Mouse (Mus musculus): ENCODE measurements around the gene Ccdc60. TPM values are rescaled to one million over a fixed set of nuclear protein-coding genes. Genes with fewer than 3 reads are reported as not detected.

The Ccdc60 gene
- total RNA-seq (2014; rRNA removed; ENCODE audit: low replicate concordance) (not detected in 2 replicates), polyA plus RNA-seq (2015; fragmentation: Nextera tagmentation; extraction: Ambion mirVana) (0.11 and 0.16 TPM in 2 replicates)

DNA sequence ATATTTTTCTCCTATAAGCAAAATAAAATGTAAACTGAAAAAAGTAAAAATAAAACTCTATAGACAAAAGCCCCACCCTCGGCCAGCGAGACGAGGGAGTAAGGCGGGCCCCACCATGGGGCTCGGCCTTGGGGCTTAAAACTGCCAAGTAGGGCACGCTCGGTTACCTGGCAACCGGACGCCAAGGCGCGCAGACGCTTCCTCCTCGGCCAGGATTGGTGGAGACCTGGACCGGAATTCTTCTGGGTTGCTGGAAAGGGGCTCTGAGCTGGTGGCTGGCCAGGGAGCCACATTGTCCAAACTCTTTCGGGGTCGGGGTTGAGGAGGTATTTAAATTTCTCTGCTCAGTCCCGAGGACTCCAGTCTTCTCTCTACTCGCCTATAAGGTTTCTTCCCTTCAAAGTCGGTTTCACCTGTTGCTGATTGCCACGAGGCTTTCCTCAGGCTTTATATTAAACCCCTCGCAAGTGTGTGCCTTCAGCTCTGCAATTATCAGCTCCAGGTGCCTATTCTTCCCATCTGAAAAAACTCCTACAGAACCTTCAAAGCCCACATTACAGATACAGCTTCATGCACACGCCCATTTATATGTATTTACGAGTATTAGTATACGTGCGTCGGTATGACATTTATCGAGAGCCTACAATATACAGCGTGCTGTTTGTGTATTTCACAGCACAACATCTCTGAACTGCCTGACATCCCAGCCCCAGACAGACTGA, at the start of gene Ccdc60:
TSS of gene Ccdc60 (minus strand) at position 137 of the 722 bp plus-strand sequence.
- no peak for DNase-seq (ENCODE audit: low spot score)
- 0 out of 2 replicates have a peak, but pooled peaks have one; percentile 44 for ATAC-seq (ENCODE audit: insufficient read depth, low read depth)
- 8% methylated on average over 28 of the region's 28 CpGs for WGBS
- H3K27me3 ChIP-seq (ENCODE audit: control insufficient read depth, insufficient read depth, low read length): no peaks in the 10 kb centered on the region
- no peaks in the 10 kb centered on the region for H3K9me3 ChIP-seq (replicated peaks; ENCODE audit: control insufficient read depth, low read length)
- H3K4me2 ChIP-seq (ENCODE audit: low read depth, low read length): peak within 1 kb of the TSS; percentile 31
- TF ChIP-seq CTCF (IDR thresholded peaks at IDR 0.05; ENCODE audit: low read depth) (no peak), EP300 (IDR thresholded peaks at IDR 0.05; ENCODE audit: low read depth) (no peak)
- H3K36me3 ChIP-seq (replicated peaks; ENCODE audit: control insufficient read depth, insufficient read depth, low read length): no peaks in the 10 kb centered on the region
- H3K27ac ChIP-seq (ENCODE audit: low read depth): no peak within 1 kb of the TSS
- no peak within 1 kb of the TSS for H3K9ac ChIP-seq (replicated peaks; ENCODE audit: low read depth, low read length)
- no peaks in the 10 kb centered on the region for H3K4me1 ChIP-seq (ENCODE audit: control insufficient read depth, insufficient read depth)
- peak within 1 kb of the TSS; percentile 6; the same call in 1 of the 2 replicates for H3K4me3 ChIP-seq (ENCODE audit: low read depth, low read length)

- H3K27ac ChIP-seq (ENCODE audit: low read depth): no peak overlapping the region
- H3K9ac ChIP-seq (replicated peaks; ENCODE audit: low read depth, low read length): no peak overlapping the region
- H3K4me2 ChIP-seq (ENCODE audit: low read depth, low read length): no peak overlapping the region
- TF ChIP-seq CTCF (IDR thresholded peaks at IDR 0.05; ENCODE audit: low read depth) (no peak), EP300 (IDR thresholded peaks at IDR 0.05; ENCODE audit: low read depth) (no peak)
- H3K36me3 ChIP-seq (replicated peaks; ENCODE audit: control insufficient read depth, insufficient read depth, low read length): no peaks in the 10 kb centered on the region
- no peaks in the 10 kb centered on the region for H3K4me1 ChIP-seq (ENCODE audit: control insufficient read depth, insufficient read depth)
- ATAC-seq (ENCODE audit: insufficient read depth, low read depth): no peak
- H3K27me3 ChIP-seq (ENCODE audit: control insufficient read depth, insufficient read depth, low read length): no peaks in the 10 kb centered on the region
- DNase-seq (ENCODE audit: low spot score): no peak
- no peak overlapping the region for H3K4me3 ChIP-seq (ENCODE audit: low read depth, low read length)
- 0 out of 2 replicates have a peak, but pooled peaks cover 4% of the 10 kb centered on the region for H3K9me3 ChIP-seq (replicated peaks; ENCODE audit: control insufficient read depth, low read length)
These were observed 47.4 kb upstream of the Ccdc60 start for GRCm38 (mm10) chr5:116336191-116336590.

- H3K9ac ChIP-seq (replicated peaks; ENCODE audit: low read depth, low read length): no peak overlapping the region
- no peak overlapping the region for H3K4me2 ChIP-seq (ENCODE audit: low read depth, low read length)
- TF ChIP-seq EP300 (IDR thresholded peaks at IDR 0.05; ENCODE audit: low read depth) (no peak), CTCF (IDR thresholded peaks at IDR 0.05; ENCODE audit: low read depth) (no peak)
- H3K4me1 ChIP-seq (ENCODE audit: control insufficient read depth, insufficient read depth): no peaks in the 10 kb centered on the region
- H3K27ac ChIP-seq (ENCODE audit: low read depth): no peak overlapping the region
- DNase-seq (ENCODE audit: low spot score) (no peak), ATAC-seq (ENCODE audit: insufficient read depth, low read depth) (no peak)
- no peaks in the 10 kb centered on the region for H3K36me3 ChIP-seq (replicated peaks; ENCODE audit: control insufficient read depth, insufficient read depth, low read length)
- H3K9me3 ChIP-seq (replicated peaks; ENCODE audit: control insufficient read depth, low read length): 0 out of 2 replicates have a peak, but pooled peaks cover 4% of the 10 kb centered on the region
- no peak overlapping the region for H3K4me3 ChIP-seq (ENCODE audit: low read depth, low read length)
- WGBS: 82% methylated on average over 4 of the region's 4 CpGs
- no peaks in the 10 kb centered on the region for H3K27me3 ChIP-seq (ENCODE audit: control insufficient read depth, insufficient read depth, low read length)
These were observed 40.1 kb upstream of the Ccdc60 start for GRCm38 (mm10) chr5:116328911-116329310.

GRCm38 (mm10) chr5:116323401-116323800, 34.6 kb upstream of the Ccdc60 start:
- Histone ChIP-seq H3K4me3 (ENCODE audit: low read depth, low read length) (no peak overlapping the region), H3K27ac (ENCODE audit: low read depth) (no peak overlapping the region), H3K9me3 (replicated peaks; ENCODE audit: control insufficient read depth, low read length) (no peaks in the 10 kb centered on the region), H3K27me3 (ENCODE audit: control insufficient read depth, insufficient read depth, low read length) (no peaks in the 10 kb centered on the region), H3K9ac (replicated peaks; ENCODE audit: low read depth, low read length) (no peak overlapping the region), H3K4me2 (ENCODE audit: low read depth, low read length) (no peak overlapping the region), H3K4me1 (ENCODE audit: control insufficient read depth, insufficient read depth) (no peaks in the 10 kb centered on the region), H3K36me3 (replicated peaks; ENCODE audit: control insufficient read depth, insufficient read depth, low read length) (no peaks in the 10 kb centered on the region)
- TF ChIP-seq EP300 (IDR thresholded peaks at IDR 0.05; ENCODE audit: low read depth) (no peak), CTCF (IDR thresholded peaks at IDR 0.05; ENCODE audit: low read depth) (no peak)
- DNase-seq (ENCODE audit: low spot score) (no peak), ATAC-seq (ENCODE audit: insufficient read depth, low read depth) (no peak)
- WGBS: 77% methylated on average over 5 of the region's 5 CpGs

- Histone ChIP-seq H3K9ac (replicated peaks; ENCODE audit: low read depth, low read length) (no peak overlapping the region), H3K4me2 (ENCODE audit: low read depth, low read length) (no peak overlapping the region), H3K4me3 (ENCODE audit: low read depth, low read length) (no peak overlapping the region), H3K36me3 (replicated peaks; ENCODE audit: control insufficient read depth, insufficient read depth, low read length) (no peaks in the 10 kb centered on the region), H3K9me3 (replicated peaks; ENCODE audit: control insufficient read depth, low read length) (no peaks in the 10 kb centered on the region), H3K27me3 (ENCODE audit: control insufficient read depth, insufficient read depth, low read length) (no peaks in the 10 kb centered on the region), H3K4me1 (ENCODE audit: control insufficient read depth, insufficient read depth) (no peaks in the 10 kb centered on the region), H3K27ac (ENCODE audit: low read depth) (no peak overlapping the region)
- 52% methylated on average over 15 of the region's 15 CpGs for WGBS
- no peak for ATAC-seq (ENCODE audit: insufficient read depth, low read depth)
- no peak for DNase-seq (ENCODE audit: low spot score)
- TF ChIP-seq CTCF (IDR thresholded peaks at IDR 0.05; ENCODE audit: low read depth) (no peak), EP300 (IDR thresholded peaks at IDR 0.05; ENCODE audit: low read depth) (no peak)
These were observed 33.7 kb upstream of the Ccdc60 start for GRCm38 (mm10) chr5:116322365-116323027.

All from heart, postnatal 0 days (tissue).